Mouse (Mus musculus) bone marrow, adult 2 months (tissue): ENCODE measurements around the gene Zc3h12d. TPM values are rescaled to one million over a fixed set of nuclear protein-coding genes. Genes with fewer than 3 reads are reported as not detected.

Experiments used
- H3K27ac ChIP-seq: fragments of 200-500 bp; 2 replicates; pipeline ENCODE4 v1.5.1; 2012; ENCODE audit warnings: low read depth, mild to moderate bottlenecking, control low read depth, inconsistent platforms, low read length; ENCODE audit not compliant: control insufficient read depth, poor library complexity, insufficient read depth
- H3K4me1 ChIP-seq: fragments of 200-500 bp; 2 replicates; pipeline ENCODE4 v1.6.1; 2011; ENCODE audit warnings: low read length; ENCODE audit not compliant: control insufficient read depth, insufficient read depth
- H3K4me3 ChIP-seq: fragments of 200-500 bp; replicated peaks from 2 replicates; pipeline ENCODE3; 2011; ENCODE audit warnings: mild to moderate bottlenecking, low read depth, low read length, control low read depth; ENCODE audit not compliant: control insufficient read depth
- CTCF ChIP-seq: fragments of 200-500 bp; IDR thresholded peaks from 2 replicates; pipeline ENCODE4 v1.5.1; 2011; ENCODE audit warnings: low read length, control low read depth; ENCODE audit not compliant: control insufficient read depth, insufficient read depth
- POLR2A ChIP-seq: fragments of 200-500 bp; IDR thresholded peaks from 2 replicates; pipeline ENCODE4 v1.6.1; 2011; ENCODE audit warnings: low read depth, mild to moderate bottlenecking, control low read depth, low read length, borderline replicate concordance; ENCODE audit not compliant: control insufficient read depth
- WGBS: fragments of 180-500 bp; shearing (Covaris S2); methylation state at CpG from one replicate; pipeline ENCODE4 v1.1.7; 2018; 5-methylcytosine and 5-hydroxymethylcytosine counted together
- polyA plus RNA-seq: library from polyadenylated mRNA; stranded (reverse); fragments of >200 nt; gene quantifications from 2 replicates; pipeline ENCODE4 v1.2.4, GENCODE M21; 2011; ENCODE audit warnings: low replicate concordance; ENCODE audit not compliant: missing spikeins, insufficient read depth, insufficient read length

The Zc3h12d gene
- polyA plus RNA-seq, 1 experiment: 4.9 TPM

- peaks cover 7% of the 10 kb centered on the region for H3K4me1 ChIP-seq
- WGBS: 64% methylated on average over 3 of the region's 3 CpGs
- TF ChIP-seq CTCF: no peak
- TF ChIP-seq POLR2A: no peak
- H3K27ac ChIP-seq: no peak overlapping the region
- no peak overlapping the region for H3K4me3 ChIP-seq
Observed at GRCm38 (mm10) chr10:7840785-7841184, 8.5 kb downstream of the Zc3h12d start.

GRCm38 (mm10) chr10:7841571-7842080 lies 9.4 kb downstream of the Zc3h12d start:
- 2% methylated on average over 14 of the region's 14 CpGs for WGBS
- TF ChIP-seq POLR2A (no peak), CTCF (no peak)
- H3K4me3 ChIP-seq: peak overlapping the region; percentile 28
- peak overlapping the region; percentile 68 for H3K27ac ChIP-seq
- peaks cover 5% of the 10 kb centered on the region for H3K4me1 ChIP-seq

GRCm38 (mm10) chr10:7843181-7843580 lies 10.9 kb downstream of the Zc3h12d start:
- Histone ChIP-seq H3K4me1 (peaks cover 10% of the 10 kb centered on the region), H3K27ac (no peak overlapping the region), H3K4me3 (no peak overlapping the region)
- no peak for TF ChIP-seq CTCF
- WGBS: 70% methylated on average over 4 of the region's 4 CpGs

- peaks cover 10% of the 10 kb centered on the region for H3K4me1 ChIP-seq
- TF ChIP-seq POLR2A (no peak), CTCF (no peak)
- WGBS: 40% methylated on average over 4 of the region's 4 CpGs
- H3K4me3 ChIP-seq: no peak overlapping the region
- H3K27ac ChIP-seq: no peak overlapping the region
Observed at GRCm38 (mm10) chr10:7844161-7844560, 11.9 kb downstream of the Zc3h12d start.

GRCm38 (mm10) chr10:7845136-7845535 lies 12.9 kb downstream of the Zc3h12d start:
- peaks cover 10% of the 10 kb centered on the region for H3K4me1 ChIP-seq

GRCm38 (mm10) chr10:7845991-7846390 lies 13.7 kb downstream of the Zc3h12d start:
- H3K4me3 ChIP-seq: no peak overlapping the region
- WGBS: 69% methylated on average over 4 of the region's 4 CpGs
- H3K4me1 ChIP-seq: peaks cover 10% of the 10 kb centered on the region
- no peak for TF ChIP-seq CTCF
- no peak for TF ChIP-seq POLR2A
- no peak overlapping the region for H3K27ac ChIP-seq

More at GRCm38 (mm10) chr10:7845136-7845535, 12.9 kb downstream of the Zc3h12d start:
- TF ChIP-seq POLR2A: no peak
- TF ChIP-seq CTCF: no peak
- no peak overlapping the region for H3K27ac ChIP-seq
- no peak overlapping the region for H3K4me3 ChIP-seq
- WGBS: 70% methylated on average over 8 of the region's 8 CpGs

- Histone ChIP-seq H3K4me3 (no peak overlapping the region), H3K4me1 (peaks cover 7% of the 10 kb centered on the region), H3K27ac (peak overlapping the region; percentile 16)
- 15% methylated on average over 2 of the region's 2 CpGs for WGBS
- TF ChIP-seq POLR2A (no peak), CTCF (no peak)
Observed at GRCm38 (mm10) chr10:7847166-7847605, 14.9 kb downstream of the Zc3h12d start.

- Histone ChIP-seq H3K4me1 (peaks cover 2% of the 10 kb centered on the region), H3K27ac (no peak overlapping the region), H3K4me3 (no peak overlapping the region)
- TF ChIP-seq POLR2A (no peak), CTCF (no peak)
- 44% methylated on average over 3 of the region's 3 CpGs for WGBS
Observed at GRCm38 (mm10) chr10:7851891-7852290, 19.6 kb downstream of the Zc3h12d start.

- Histone ChIP-seq H3K4me3 (no peak overlapping the region), H3K27ac (no peak overlapping the region), H3K4me1 (no peaks in the 10 kb centered on the region)
- TF ChIP-seq CTCF (no peak), POLR2A (no peak)
- WGBS: 85% methylated on average over 7 of the region's 7 CpGs
Observed at GRCm38 (mm10) chr10:7860494-7860893, 28.2 kb downstream of the Zc3h12d start.
